Mouse (Mus musculus) hindbrain, embryonic 12.5 days (tissue): ENCODE results near the gene Ctns. TPM values are rescaled to one million over a fixed set of nuclear protein-coding genes. Genes with fewer than 3 reads are reported as not detected.
A peak's percentile ranks its signal among the peaks of the same experiment; 100 is the strongest.

Source experiments
- ATAC-seq: fragments of 200-750 bp; cut with Nextera tagmentation; 2 replicates; pipeline ENCODE4 v1.8.0; 2017; ENCODE audit warnings: moderate TSS enrichment; ENCODE audit not compliant: low FRiP score
- H3K27ac ChIP-seq: fragments of 300-500 bp; sonication (generic); 2 replicates; pipeline ENCODE4 v1.5.1; 2016; ENCODE audit warnings: mild to moderate bottlenecking
- H3K27me3 ChIP-seq: fragments of 300-500 bp; sonication (generic); 2 replicates; pipeline ENCODE4 v1.6.1; 2016; ENCODE audit warnings: mild to moderate bottlenecking
- H3K36me3 ChIP-seq: fragments of 300-500 bp; sonication (generic); 2 replicates; pipeline ENCODE4 v1.6.1; 2016; ENCODE audit warnings: mild to moderate bottlenecking
- H3K4me1 ChIP-seq: fragments of 300-500 bp; sonication (generic); 2 replicates; pipeline ENCODE4 v1.6.1; 2016
- H3K4me2 ChIP-seq: fragments of 300-500 bp; sonication (generic); replicated peaks from 2 replicates; pipeline ENCODE4 v1.6.1; 2016; ENCODE audit warnings: mild to moderate bottlenecking
- H3K4me3 ChIP-seq: fragments of 300-500 bp; sonication (generic); 2 replicates; pipeline ENCODE4 v1.5.1; 2016; ENCODE audit warnings: mild to moderate bottlenecking
- H3K9ac ChIP-seq: fragments of 300-500 bp; sonication (generic); 2 replicates; pipeline ENCODE4 v1.6.1; 2016; ENCODE audit warnings: mild to moderate bottlenecking, moderate library complexity
- H3K9me3 ChIP-seq: fragments of 300-500 bp; sonication (generic); replicated peaks from 2 replicates; pipeline ENCODE4 v1.6.1; 2016; ENCODE audit warnings: mild to moderate bottlenecking
- WGBS: fragments of 180-500 bp; shearing (Covaris S2); methylation state at CpG from one replicate; pipeline ENCODE4 v1.1.7; 2016; 5-methylcytosine and 5-hydroxymethylcytosine counted together
- polyA plus RNA-seq: library from polyadenylated mRNA; unstranded; fragments of >200 nt; fragmentation: Nextera tagmentation; extraction: Ambion mirVana; gene quantifications from 2 replicates; pipeline ENCODE4 v1.2.1, GENCODE M21; 2016

Ctns gene
- 25.5 and 25.6 TPM in 2 replicates for polyA plus RNA-seq

DNA sequence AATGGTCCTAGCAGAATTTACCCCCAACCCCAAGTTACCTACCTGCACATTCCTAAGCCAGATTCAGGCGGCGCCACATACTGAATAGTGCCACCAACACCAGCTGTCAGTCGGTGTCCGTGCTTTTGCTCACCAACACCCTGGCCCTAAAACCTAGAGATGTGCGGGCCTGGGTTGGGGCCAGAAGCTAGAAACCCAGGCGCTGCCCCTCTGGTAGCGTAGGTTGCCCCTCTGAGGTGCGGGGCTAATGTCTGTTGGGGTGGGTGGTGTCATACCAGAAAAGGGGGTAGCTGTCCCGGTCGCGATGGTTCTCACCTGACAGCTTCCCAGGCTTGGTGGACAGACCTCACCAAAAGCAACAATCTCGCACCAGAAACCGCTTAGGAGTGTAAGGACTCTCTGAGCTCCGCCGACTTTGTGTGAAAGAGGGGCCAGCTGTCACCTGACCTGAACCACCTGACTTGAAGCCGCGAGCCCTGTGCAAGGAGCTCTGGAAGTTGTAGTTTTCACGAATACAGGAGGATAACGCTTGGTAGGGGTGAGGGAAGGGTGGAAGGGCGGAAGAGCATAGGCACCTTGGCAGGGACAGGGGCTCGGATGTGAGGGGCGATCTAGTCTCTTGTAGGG lies at the start of gene Ctns:
Ctns (minus strand) TSS at position 440 of the 627 bp plus-strand sequence.
- Histone ChIP-seq H3K36me3 (peaks cover 5% of the 10 kb centered on the region; the same call in 1 of the 2 replicates), H3K4me1 (peaks cover 15% of the 10 kb centered on the region), H3K4me2 (peak within 1 kb of the TSS; percentile 87), H3K9ac (peak within 1 kb of the TSS; percentile 69), H3K4me3 (peak within 1 kb of the TSS; percentile 59), H3K9me3 (no peaks in the 10 kb centered on the region), H3K27ac (no peak within 1 kb of the TSS), H3K27me3 (no peaks in the 10 kb centered on the region)
- WGBS, result under 1% methylated on average over 22 of the region's 22 CpGs
- ATAC-seq, result peak; percentile 97

DNA sequence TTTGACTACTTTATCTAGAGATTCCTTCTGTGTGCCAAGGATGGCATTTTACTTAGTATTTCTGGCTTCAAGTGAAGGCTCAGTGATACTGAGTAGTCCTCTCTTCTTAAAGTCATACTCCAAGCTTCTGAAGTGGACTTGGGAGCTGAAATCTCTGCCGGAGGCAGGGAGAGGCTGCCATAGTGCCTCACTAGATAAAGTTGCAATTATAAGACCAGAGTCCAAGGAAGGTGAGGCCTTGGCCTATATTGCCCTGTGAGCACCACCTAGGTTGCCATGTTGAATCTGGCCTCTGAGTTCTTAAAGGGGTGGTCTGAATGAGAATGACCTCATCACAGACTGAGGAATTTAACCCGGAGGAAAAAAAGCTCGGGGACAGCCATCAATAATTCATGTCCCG lies 43.9 kb upstream of the Ctns start:
- WGBS, result 93% methylated on average over 4 of the region's 4 CpGs
- Histone ChIP-seq H3K4me3 (no peak overlapping the region), H3K4me1 (no peaks in the 10 kb centered on the region), H3K36me3 (no peaks in the 10 kb centered on the region), H3K4me2 (no peak overlapping the region), H3K9ac (no peak overlapping the region), H3K27me3 (no peaks in the 10 kb centered on the region), H3K27ac (no peak overlapping the region), H3K9me3 (no peaks in the 10 kb centered on the region)
- ATAC-seq, result no peak

DNA sequence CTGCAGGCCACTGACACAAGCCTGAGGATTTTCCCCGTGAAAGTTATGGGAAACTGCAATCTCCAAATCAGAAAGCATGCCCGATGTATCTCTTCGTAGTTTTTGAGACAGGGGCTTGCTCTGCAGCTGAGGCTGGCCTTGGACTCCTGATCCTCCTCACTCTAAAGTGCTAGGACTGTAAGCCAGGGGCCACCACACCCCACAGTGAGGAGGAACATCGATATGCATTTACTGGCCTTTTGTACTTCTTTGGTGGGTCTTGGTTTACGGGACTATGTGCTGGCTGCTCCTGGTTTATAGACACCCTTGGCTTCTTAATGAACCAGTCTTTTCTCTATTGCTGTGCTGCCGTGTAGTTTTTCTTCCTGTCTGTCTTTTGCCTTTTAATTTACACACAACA lies 43.4 kb upstream of the Ctns start:
- Histone ChIP-seq H3K4me3 (no peak overlapping the region), H3K36me3 (no peaks in the 10 kb centered on the region), H3K4me2 (no peak overlapping the region), H3K4me1 (no peaks in the 10 kb centered on the region), H3K9ac (no peak overlapping the region), H3K9me3 (no peaks in the 10 kb centered on the region), H3K27me3 (no peaks in the 10 kb centered on the region), H3K27ac (no peak overlapping the region)
- 90% methylated on average over 6 of the region's 6 CpGs for WGBS
- no peak for ATAC-seq

DNA sequence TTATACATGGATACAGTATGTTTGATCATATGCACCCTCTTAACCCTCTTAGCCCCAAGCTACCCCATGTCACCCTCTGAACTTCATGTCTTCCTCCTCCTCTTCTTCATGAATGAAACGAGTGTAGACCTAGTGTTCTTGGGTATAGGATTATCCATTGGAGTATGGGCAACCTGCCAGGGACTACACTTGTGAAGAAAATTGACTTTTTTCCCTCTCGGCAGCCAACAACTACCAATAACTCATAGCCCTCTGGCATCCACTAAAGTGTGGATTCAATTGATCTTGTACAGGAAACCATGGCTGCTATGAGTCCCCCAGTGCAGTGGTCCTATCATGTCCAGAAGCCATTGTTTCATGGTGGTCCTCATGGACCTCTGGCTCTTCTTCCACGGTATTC lies 37.9 kb upstream of the Ctns start:
- no peak overlapping the region for H3K9ac ChIP-seq
- no peak overlapping the region for H3K27ac ChIP-seq
- no peaks in the 10 kb centered on the region for H3K4me1 ChIP-seq
- H3K4me2 ChIP-seq, result no peak overlapping the region
- no peaks in the 10 kb centered on the region for H3K9me3 ChIP-seq
- H3K36me3 ChIP-seq, result no peaks in the 10 kb centered on the region
- no peaks in the 10 kb centered on the region for H3K27me3 ChIP-seq
- WGBS, result 84% methylated on average over 3 of the region's 3 CpGs
- no peak for ATAC-seq
- no peak overlapping the region for H3K4me3 ChIP-seq

DNA sequence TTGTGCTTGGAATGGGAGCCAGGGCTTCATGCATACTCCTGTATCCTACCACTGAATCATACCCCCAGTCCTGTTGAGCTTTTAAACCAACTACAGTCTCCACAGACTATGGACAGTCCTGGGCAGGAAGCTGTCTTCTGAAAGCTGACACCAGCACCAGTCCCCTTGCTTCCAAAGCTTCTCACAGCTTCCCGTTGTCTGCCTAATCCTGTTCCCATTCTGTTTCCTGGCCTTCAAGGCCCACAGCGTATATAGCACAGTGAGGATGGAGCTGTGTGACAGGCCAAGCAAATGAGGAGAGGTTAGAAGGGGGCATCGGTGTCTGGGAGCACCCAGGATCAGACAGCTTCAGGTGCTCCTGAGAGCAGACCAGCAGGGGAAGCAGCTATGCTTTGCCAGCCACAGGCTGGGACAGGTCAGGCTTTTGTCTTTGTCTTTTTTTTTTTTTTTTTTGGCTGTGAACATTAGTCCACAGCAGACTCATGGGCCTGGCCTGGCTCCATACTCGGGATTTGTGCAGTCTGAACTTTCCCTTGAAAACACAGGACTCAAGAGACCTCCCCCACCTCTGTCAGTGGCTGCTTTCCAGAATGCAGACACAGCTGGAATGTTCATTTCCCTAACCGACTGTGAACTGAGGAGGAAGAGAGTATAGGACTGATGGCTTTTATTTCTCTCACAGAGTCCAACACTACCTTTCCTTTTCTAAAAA lies 37.3 kb upstream of the Ctns start:
- WGBS, result 51% methylated on average over 5 of the region's 5 CpGs
- H3K4me1 ChIP-seq, result no peaks in the 10 kb centered on the region
- H3K27me3 ChIP-seq, result no peaks in the 10 kb centered on the region
- no peak overlapping the region for H3K9ac ChIP-seq
- H3K9me3 ChIP-seq, result no peaks in the 10 kb centered on the region
- H3K4me2 ChIP-seq, result no peak overlapping the region
- no peak overlapping the region for H3K27ac ChIP-seq
- H3K36me3 ChIP-seq, result no peaks in the 10 kb centered on the region
- H3K4me3 ChIP-seq, result no peak overlapping the region
- no peak for ATAC-seq

DNA sequence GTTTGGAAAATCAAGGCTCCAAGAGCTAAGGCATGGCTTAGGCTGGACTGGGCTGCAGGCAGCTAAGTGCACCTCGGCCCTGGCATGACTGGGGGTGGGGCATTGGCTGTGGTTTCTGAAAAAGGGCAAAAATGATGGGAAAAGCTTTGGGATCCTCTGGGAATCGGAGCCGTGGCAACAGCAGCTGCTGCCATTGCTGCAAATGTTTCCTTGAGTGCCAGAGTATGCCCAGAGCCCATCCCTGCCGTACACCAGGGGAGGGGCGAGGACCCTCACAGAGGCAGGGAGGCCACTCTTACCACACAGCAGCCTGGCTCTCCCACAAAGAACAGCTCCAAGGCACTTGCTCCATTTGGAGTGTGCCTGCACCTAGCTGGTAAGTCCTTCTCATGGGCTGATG lies 35.1 kb upstream of the Ctns start, which contains the start of gene Trpv1:
Trpv1 (plus strand) TSS at position 301 of the 400 bp plus-strand sequence.
- no peak within 1 kb of the TSS for H3K4me2 ChIP-seq
- H3K27ac ChIP-seq, result no peak within 1 kb of the TSS
- no peaks in the 10 kb centered on the region for H3K36me3 ChIP-seq
- H3K4me3 ChIP-seq, result no peak within 1 kb of the TSS
- no peaks in the 10 kb centered on the region for H3K9me3 ChIP-seq
- WGBS, result 86% methylated on average over 5 of the region's 5 CpGs
- no peaks in the 10 kb centered on the region for H3K4me1 ChIP-seq
- no peak within 1 kb of the TSS for H3K9ac ChIP-seq
- H3K27me3 ChIP-seq, result no peaks in the 10 kb centered on the region
- no peak for ATAC-seq

DNA sequence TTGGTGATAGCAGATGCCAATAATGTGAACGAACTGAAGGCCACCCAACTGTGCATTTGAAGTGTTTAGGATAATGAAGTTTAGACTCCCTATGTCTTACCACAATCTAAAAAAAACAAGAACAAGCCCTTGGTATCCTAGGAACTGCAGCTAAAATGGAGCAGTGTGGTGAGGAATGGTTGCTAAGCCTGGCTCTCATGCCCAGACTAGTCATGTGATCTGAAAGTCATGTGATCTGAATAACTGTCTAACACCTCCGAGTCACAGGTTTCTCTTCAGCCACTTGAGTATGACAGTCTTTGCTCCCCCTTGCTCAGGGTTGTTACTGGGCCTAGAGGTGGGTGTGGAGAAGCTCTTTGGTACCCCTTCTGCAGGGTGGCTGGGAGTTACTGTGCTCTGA lies 33.7 kb upstream of the Ctns start:
- WGBS, result 67% methylated on average over 2 of the region's 2 CpGs
- H3K27me3 ChIP-seq, result no peaks in the 10 kb centered on the region
- H3K9me3 ChIP-seq, result no peaks in the 10 kb centered on the region
- no peak overlapping the region for H3K27ac ChIP-seq
- H3K36me3 ChIP-seq, result no peaks in the 10 kb centered on the region
- ATAC-seq, result no peak
- no peak overlapping the region for H3K4me2 ChIP-seq
- no peak overlapping the region for H3K9ac ChIP-seq
- no peak overlapping the region for H3K4me3 ChIP-seq
- no peaks in the 10 kb centered on the region for H3K4me1 ChIP-seq

DNA sequence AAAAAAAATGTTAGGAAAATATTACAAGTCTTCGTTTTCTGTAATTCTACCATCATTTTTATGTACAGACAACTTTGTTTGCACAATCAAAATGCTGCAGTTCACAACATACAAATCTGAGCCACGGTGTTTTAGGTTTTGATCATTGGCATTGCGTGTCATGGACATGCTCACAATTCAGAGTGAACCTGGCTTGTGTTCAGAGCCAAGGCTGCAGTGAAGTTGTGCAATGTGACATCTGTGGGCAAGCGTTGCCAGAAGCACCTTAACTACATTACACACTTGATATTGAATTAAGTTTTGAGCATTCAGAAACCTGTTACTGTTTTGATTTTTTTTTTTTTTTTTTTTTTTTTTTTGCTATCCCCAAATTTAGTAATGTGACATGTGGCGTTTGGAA lies 31.2 kb upstream of the Ctns start:
- Histone ChIP-seq H3K4me1 (no peaks in the 10 kb centered on the region), H3K9me3 (no peaks in the 10 kb centered on the region), H3K9ac (no peak overlapping the region), H3K27me3 (no peaks in the 10 kb centered on the region), H3K4me2 (no peak overlapping the region), H3K4me3 (no peak overlapping the region), H3K36me3 (no peaks in the 10 kb centered on the region), H3K27ac (no peak overlapping the region)
- no peak for ATAC-seq
- WGBS, result 87% methylated on average over 5 of the region's 5 CpGs

DNA sequence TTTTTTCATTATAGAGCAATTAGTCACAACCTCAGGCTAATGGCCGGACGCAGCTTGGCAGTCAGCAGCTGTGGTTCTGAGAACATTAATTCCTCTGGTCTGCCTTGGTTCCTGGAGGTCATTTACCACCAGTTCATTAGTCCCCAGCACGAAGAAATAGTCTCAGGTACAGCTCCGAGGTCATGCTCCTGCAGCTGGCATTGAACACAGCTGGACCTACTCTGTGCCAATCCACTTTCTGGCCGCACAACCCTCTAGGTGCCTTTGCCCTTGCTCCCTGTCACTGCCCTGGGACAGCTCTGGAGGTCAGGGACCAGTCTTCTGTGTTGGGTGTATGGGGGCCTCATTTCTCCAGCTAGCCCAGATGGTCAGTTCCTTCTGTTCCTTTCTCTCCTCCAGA lies 30.0 kb upstream of the Ctns start:
- 76% methylated on average over 5 of the region's 5 CpGs for WGBS
- no peak overlapping the region for H3K4me3 ChIP-seq
- H3K9ac ChIP-seq, result no peak overlapping the region
- no peaks in the 10 kb centered on the region for H3K4me1 ChIP-seq
- H3K27ac ChIP-seq, result no peak overlapping the region
- H3K9me3 ChIP-seq, result no peaks in the 10 kb centered on the region
- no peak overlapping the region for H3K4me2 ChIP-seq
- ATAC-seq, result no peak
- no peaks in the 10 kb centered on the region for H3K36me3 ChIP-seq
- H3K27me3 ChIP-seq, result no peaks in the 10 kb centered on the region

DNA sequence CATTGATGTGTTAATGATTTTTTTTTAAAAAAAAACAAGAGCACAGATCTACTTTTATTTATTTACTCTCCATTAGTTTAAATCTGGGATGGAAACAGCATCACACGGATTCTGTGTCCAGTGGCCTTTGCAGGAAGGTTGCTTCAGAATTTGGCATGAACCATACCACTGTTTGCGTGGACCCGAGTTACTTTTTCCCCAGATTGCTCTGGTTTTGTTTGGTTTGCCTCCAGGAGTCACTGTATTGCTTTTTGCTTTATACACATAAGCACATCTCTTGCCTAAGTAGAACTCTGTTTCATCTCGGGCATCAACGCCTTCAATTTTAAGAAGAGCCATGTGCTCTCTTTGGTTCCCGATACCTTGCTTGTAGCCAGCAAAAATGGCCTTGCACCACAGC lies 27.0 kb upstream of the Ctns start:
- Histone ChIP-seq H3K4me2 (no peak overlapping the region), H3K9ac (no peak overlapping the region), H3K27ac (no peak overlapping the region), H3K4me1 (no peaks in the 10 kb centered on the region), H3K27me3 (no peaks in the 10 kb centered on the region; the same call in 1 of the 2 replicates), H3K36me3 (no peaks in the 10 kb centered on the region), H3K9me3 (no peaks in the 10 kb centered on the region), H3K4me3 (no peak overlapping the region)
- WGBS, result 95% methylated on average over 6 of the region's 6 CpGs
- ATAC-seq, result no peak

DNA sequence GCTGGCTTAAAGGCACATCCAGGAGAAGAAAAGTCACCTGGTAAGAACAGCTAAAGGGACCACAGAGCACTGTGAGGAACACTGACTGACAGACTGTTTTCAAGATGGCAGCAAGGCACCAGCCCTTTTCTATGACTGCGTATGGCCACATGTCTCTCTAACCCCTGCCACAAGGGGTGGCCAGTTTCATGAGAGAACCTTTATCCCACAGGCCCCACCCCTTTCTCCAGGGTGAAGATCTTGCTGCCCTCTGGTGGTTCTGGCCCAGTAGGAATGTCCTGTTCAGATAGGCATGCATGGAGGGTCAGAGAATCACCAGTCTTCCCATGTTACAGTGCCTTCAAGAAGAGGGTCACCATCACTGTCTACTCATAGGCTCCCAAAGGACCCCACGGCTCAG lies 25.1 kb upstream of the Ctns start:
- no peak overlapping the region for H3K4me2 ChIP-seq
- no peaks in the 10 kb centered on the region; the same call in 1 of the 2 replicates for H3K27me3 ChIP-seq
- H3K9ac ChIP-seq, result no peak overlapping the region
- 80% methylated on average over 2 of the region's 2 CpGs for WGBS
- no peak for ATAC-seq
- H3K4me1 ChIP-seq, result no peaks in the 10 kb centered on the region
- no peaks in the 10 kb centered on the region for H3K36me3 ChIP-seq
- H3K27ac ChIP-seq, result no peak overlapping the region
- no peaks in the 10 kb centered on the region for H3K9me3 ChIP-seq
- H3K4me3 ChIP-seq, result no peak overlapping the region

DNA sequence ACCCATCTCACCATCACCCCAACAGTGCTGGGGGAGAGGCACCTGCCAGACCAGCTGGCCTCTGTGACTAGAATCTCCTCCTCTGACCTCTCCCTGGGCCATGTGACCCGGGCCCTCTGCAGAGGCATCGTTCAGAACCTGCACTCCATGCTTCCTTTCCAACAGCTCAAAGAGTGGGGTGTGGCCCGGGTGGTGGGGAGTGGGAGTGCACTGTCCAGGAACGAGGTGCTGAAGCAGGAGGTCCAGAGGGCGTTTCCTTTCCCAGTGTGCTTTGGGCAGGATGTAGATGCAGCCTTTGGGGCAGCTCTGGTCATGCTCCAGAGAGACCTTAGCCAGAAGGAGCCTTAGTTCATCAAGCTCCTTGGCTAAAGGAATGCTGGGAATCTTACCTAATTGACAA lies 24.0 kb upstream of the Ctns start:
- Histone ChIP-seq H3K27ac (no peak overlapping the region), H3K9ac (no peak overlapping the region), H3K9me3 (no peaks in the 10 kb centered on the region), H3K4me3 (no peak overlapping the region), H3K27me3 (no peaks in the 10 kb centered on the region; the same call in 1 of the 2 replicates), H3K4me2 (no peak overlapping the region), H3K4me1 (no peaks in the 10 kb centered on the region), H3K36me3 (no peaks in the 10 kb centered on the region)
- WGBS, result 38% methylated on average over 5 of the region's 5 CpGs
- ATAC-seq, result no peak

DNA sequence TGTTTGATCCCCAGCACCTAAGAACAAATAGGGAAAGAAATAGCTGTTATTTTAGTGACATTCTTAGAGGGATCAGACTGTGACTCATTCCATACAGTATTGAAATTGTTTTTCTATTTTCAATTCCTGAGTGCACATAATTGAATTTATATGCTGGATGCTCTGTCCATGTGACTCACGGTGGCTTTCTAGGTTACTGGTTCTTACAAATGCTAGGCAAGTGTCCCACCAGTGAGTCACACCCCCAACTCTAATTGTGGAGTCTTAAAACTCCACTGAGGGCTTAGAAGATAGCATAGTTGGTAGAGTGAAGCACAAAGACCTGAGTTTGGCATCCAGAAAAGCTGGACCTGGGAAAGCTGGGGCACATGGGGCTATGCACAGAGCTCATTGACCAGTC lies 21.8 kb upstream of the Ctns start:
- no peak overlapping the region for H3K27ac ChIP-seq
- H3K4me1 ChIP-seq, result no peaks in the 10 kb centered on the region
- no peak for ATAC-seq
- no peak overlapping the region for H3K4me3 ChIP-seq
- no peak overlapping the region for H3K9ac ChIP-seq
- H3K9me3 ChIP-seq, result no peaks in the 10 kb centered on the region
- WGBS, result 92% methylated on average over 1 of the region's 1 CpGs
- no peak overlapping the region for H3K4me2 ChIP-seq
- H3K36me3 ChIP-seq, result no peaks in the 10 kb centered on the region
- H3K27me3 ChIP-seq, result no peaks in the 10 kb centered on the region; the same call in 1 of the 2 replicates
